Mouse (Mus musculus) layer of hippocampus, adult 2 months (tissue): ENCODE results near the gene Zkscan6. TPM values are rescaled to one million over a fixed set of nuclear protein-coding genes. Genes with fewer than 3 reads are reported as not detected.
A peak's percentile ranks its signal among the peaks of the same experiment; 100 is the strongest.

ENCODE experiments used
- DNase-seq, 2 experiments: peaks; one replicate each; pipeline ENCODE4 v3.0.0; 2022; ENCODE audit warnings: low spot score in 2 of 2
- H3K27ac ChIP-seq: fragments of 200-600 bp; 2 replicates; pipeline ENCODE4 v1.8.1; 2022
- H3K4me3 ChIP-seq: fragments of 200-600 bp; 2 replicates; pipeline ENCODE4 v1.8.1; 2022; ENCODE audit warnings: mild to moderate bottlenecking
- CTCF ChIP-seq: fragments of 200-600 bp; conservative IDR thresholded peaks from 2 replicates; pipeline ENCODE4 v1.8.1; 2022; ENCODE audit warnings: antibody characterized with exemption, mild to moderate bottlenecking, moderate library complexity
- total RNA-seq, 2 experiments: library from RNA; stranded (reverse); gene quantifications; 2 replicates each; pipeline ENCODE4 v1.2.3; 2021

Gene Zkscan6
- total RNA-seq, 2 experiments from 2014 or later: 14.5 to 17.4 TPM

GRCm38 (mm10) chr11:65820877-65821276 lies 13.9 kb downstream of the Zkscan6 start:
- no peak overlapping the region for H3K27ac ChIP-seq
- DNase-seq: peak; percentile 79
- TF ChIP-seq CTCF: peak; percentile 81
- no peak overlapping the region for H3K4me3 ChIP-seq

GRCm38 (mm10) chr11:65824556-65824955 lies 17.6 kb downstream of the Zkscan6 start:
- DNase-seq: no peak
- no peak for TF ChIP-seq CTCF
- Histone ChIP-seq H3K4me3 (no peak overlapping the region), H3K27ac (no peak overlapping the region)

- Histone ChIP-seq H3K4me3 (no peak overlapping the region), H3K27ac (peak overlapping the region; percentile 57)
- peak; percentile 43 to 73 for DNase-seq
- no peak for TF ChIP-seq CTCF
Observed at GRCm38 (mm10) chr11:65838999-65839398, 32.0 kb downstream of the Zkscan6 start.

GRCm38 (mm10) chr11:65846446-65846845 lies 39.5 kb downstream of the Zkscan6 start:
- Histone ChIP-seq H3K4me3 (no peak overlapping the region), H3K27ac (no peak overlapping the region)
- no peak for TF ChIP-seq CTCF
- no peak for DNase-seq

GRCm38 (mm10) chr11:65852066-65852465 lies 45.1 kb downstream of the Zkscan6 start:
- peak in 1 of 2 experiments; percentile 25 for DNase-seq
- no peak overlapping the region for H3K4me3 ChIP-seq
- TF ChIP-seq CTCF: peak; percentile 71
- no peak overlapping the region for H3K27ac ChIP-seq

- no peak overlapping the region for H3K27ac ChIP-seq
- DNase-seq: no peak
- no peak overlapping the region for H3K4me3 ChIP-seq
- TF ChIP-seq CTCF: no peak
Observed at GRCm38 (mm10) chr11:65861476-65861875, 54.5 kb downstream of the Zkscan6 start.

GRCm38 (mm10) chr11:65877146-65877775 lies 70.3 kb downstream of the Zkscan6 start:
- Histone ChIP-seq H3K4me3 (no peak overlapping the region), H3K27ac (no peak overlapping the region)
- DNase-seq: no peak
- TF ChIP-seq CTCF: no peak

Other genes starting within 250 kb of the Zkscan6 start
- 100 to 1,000 TPM; 195 to 202 TPM for gene Map2k4, start 18.9 kb upstream of the Zkscan6 start, total RNA-seq